25 mouse cellular contexts compared by ENCODE assay signal in genomic region chr12:59053976-59054375, GRCm38 (mm10).
"Had no signal": no experiment of that assay in that cellular context is flagged by ENCODE, and none has a peak within 500 bp of the region (broad histone marks: within the 10 kb centered on the region; RNA-seq: fewer than 3 reads in every experiment).

No protein-coding gene starts in this region.

- ATAC-seq: hindbrain, postnatal 0 days; intestine, embryonic 16.5 days had no signal

- H3K9ac ChIP-seq: heart, embryonic 13.5 days; heart, embryonic 15.5 days; hindbrain, embryonic 13.5 days; hindbrain, embryonic 15.5 days; limb, embryonic 13.5 days; limb, embryonic 15.5 days had no signal

- H3K27ac ChIP-seq: gastrocnemius, adult 2 months; heart, embryonic 13.5 days; heart, embryonic 15.5 days; hindbrain, embryonic 13.5 days; hindbrain, embryonic 15.5 days; hindbrain, postnatal 0 days; layer of hippocampus, adult 2 months; left cerebral cortex, adult 2 months; limb, embryonic 13.5 days; limb, embryonic 15.5 days; liver, embryonic 14.5 days had no signal

- H3K4me2 ChIP-seq: heart, embryonic 11.5 days; heart, embryonic 13.5 days; heart, embryonic 15.5 days; hindbrain, embryonic 13.5 days; hindbrain, embryonic 15.5 days; limb, embryonic 13.5 days; limb, embryonic 15.5 days had no signal

- DNase-seq: gastrocnemius, adult 2 months; gastrocnemius, postnatal 10 days; gastrocnemius, postnatal 25 days; heart, adult 18-20 months; heart, postnatal 14 days; heart, postnatal 36 days; kidney, adult 11 months; kidney, adult 2 months; kidney, adult 9 months; kidney, postnatal 10 days; kidney, postnatal 25 days; kidney, postnatal 4 days; left cerebral cortex, postnatal 4 days had no signal

- H3K9me3 ChIP-seq: heart, embryonic 13.5 days; heart, embryonic 15.5 days; hindbrain, embryonic 13.5 days; hindbrain, embryonic 15.5 days; limb, embryonic 13.5 days; limb, embryonic 15.5 days had no signal

- H3K4me3 ChIP-seq: gastrocnemius, adult 2 months; heart, embryonic 13.5 days; heart, embryonic 15.5 days; hindbrain, embryonic 13.5 days; hindbrain, embryonic 15.5 days; layer of hippocampus, adult 2 months; left cerebral cortex, adult 2 months; limb, embryonic 13.5 days; limb, embryonic 15.5 days had no signal

- H3K4me1 ChIP-seq: limb, embryonic 13.5 days had no signal

- H3K27me3 ChIP-seq: heart, embryonic 13.5 days; heart, embryonic 15.5 days; hindbrain, embryonic 13.5 days; hindbrain, embryonic 15.5 days; limb, embryonic 13.5 days; limb, embryonic 15.5 days had no signal
